Mouse (Mus musculus) myocyte (in vitro differentiated cells): ENCODE measurements at regions not wholly inside any gene's neighbourhood (a gene's known extent, or its start where the extent isn't known, plus 50 kb on each side); places are given as distances from the start of the nearest gene placed in this dataset.

ENCODE experiments used
- H3K27me3 ChIP-seq: one replicate; pipeline ENCODE4 v1.6.1; 2011; ENCODE audit not compliant: control insufficient read depth, insufficient read depth, insufficient read length
- H3K36me3 ChIP-seq: one replicate; pipeline ENCODE4 v1.6.1; 2011; ENCODE audit not compliant: control insufficient read depth, insufficient read depth
- H3K4me2 ChIP-seq: one replicate; pipeline ENCODE4 v1.6.1; 2011; ENCODE audit warnings: low read depth, control low read depth
- H3K4me3 ChIP-seq: one replicate; pipeline ENCODE4 v1.5.1; 2011; ENCODE audit warnings: mild to moderate bottlenecking, control low read depth, moderate library complexity
- H3K79me2 ChIP-seq: one replicate; pipeline ENCODE4 v1.6.1; 2011; ENCODE audit not compliant: control insufficient read depth, insufficient read depth
- H3ac ChIP-seq: one replicate; pipeline ENCODE4 v1.6.1; 2011; ENCODE audit not compliant: control insufficient read depth, insufficient read length
- CEBPB ChIP-seq: IDR thresholded peaks from 2 replicates; pipeline ENCODE4 v1.6.1; 2011; ENCODE audit warnings: mild to moderate bottlenecking, moderate library complexity; ENCODE audit not compliant: poor library complexity, insufficient read depth, severe bottlenecking
- E2F4 ChIP-seq: IDR thresholded peaks from one replicate; pipeline ENCODE4 v1.6.1; 2011; ENCODE audit warnings: mild to moderate bottlenecking, control low read depth, moderate library complexity; ENCODE audit not compliant: insufficient read depth
- MAX ChIP-seq: IDR thresholded peaks from one replicate; pipeline ENCODE4 v1.6.1; 2011; ENCODE audit warnings: low read depth, mild to moderate bottlenecking, control low read depth
- MYOD1 ChIP-seq, 3 experiments: IDR thresholded peaks; one replicate each; pipeline ENCODE4 v1.6.1; 2011; ENCODE audit warnings: control low read depth in 2 of 3, low read depth in 2 of 3, mild to moderate bottlenecking in 2 of 3, moderate library complexity in 1 of 3; ENCODE audit not compliant: insufficient read length in 2 of 3, control insufficient read depth in 1 of 3
- MYOG ChIP-seq, 3 experiments: IDR thresholded peaks; one replicate each; pipeline ENCODE4 v1.6.1; 2011; ENCODE audit warnings: control low read depth in 2 of 3, low read depth in 2 of 3, mild to moderate bottlenecking in 2 of 3; ENCODE audit not compliant: insufficient read length in 2 of 3, control insufficient read depth in 1 of 3, insufficient read depth in 1 of 3
- POLR2A ChIP-seq: IDR thresholded peaks from one replicate; pipeline ENCODE4 v1.6.1; 2011; ENCODE audit warnings: low read depth, mild to moderate bottlenecking, control low read depth, moderate library complexity; ENCODE audit not compliant: insufficient read length
- POLR2AphosphoS2 ChIP-seq: IDR thresholded peaks from one replicate; pipeline ENCODE4 v1.6.1; 2011; ENCODE audit warnings: low read depth, control low read depth; ENCODE audit not compliant: insufficient read length
- REST ChIP-seq: IDR thresholded peaks from one replicate; pipeline ENCODE4 v1.6.1; 2011; ENCODE audit warnings: mild to moderate bottlenecking, control low read depth, moderate library complexity; ENCODE audit not compliant: insufficient read depth, insufficient read length
- SRF ChIP-seq: IDR thresholded peaks from one replicate; pipeline ENCODE4 v1.6.1; 2011; ENCODE audit warnings: low read depth; ENCODE audit not compliant: control insufficient read depth, insufficient read length
- TCF12 ChIP-seq: IDR thresholded peaks from one replicate; pipeline ENCODE4 v1.6.1; 2011; ENCODE audit warnings: mild to moderate bottlenecking, control low read depth; ENCODE audit not compliant: poor library complexity, insufficient read depth, severe bottlenecking
- TCF3 ChIP-seq: IDR thresholded peaks from one replicate; pipeline ENCODE4 v1.6.1; 2011; ENCODE audit warnings: low read depth, control low read depth; ENCODE audit not compliant: insufficient read length
- USF1 ChIP-seq: IDR thresholded peaks from one replicate; pipeline ENCODE4 v1.6.1; 2011; ENCODE audit warnings: low read depth, mild to moderate bottlenecking, control low read depth, moderate library complexity

DNA sequence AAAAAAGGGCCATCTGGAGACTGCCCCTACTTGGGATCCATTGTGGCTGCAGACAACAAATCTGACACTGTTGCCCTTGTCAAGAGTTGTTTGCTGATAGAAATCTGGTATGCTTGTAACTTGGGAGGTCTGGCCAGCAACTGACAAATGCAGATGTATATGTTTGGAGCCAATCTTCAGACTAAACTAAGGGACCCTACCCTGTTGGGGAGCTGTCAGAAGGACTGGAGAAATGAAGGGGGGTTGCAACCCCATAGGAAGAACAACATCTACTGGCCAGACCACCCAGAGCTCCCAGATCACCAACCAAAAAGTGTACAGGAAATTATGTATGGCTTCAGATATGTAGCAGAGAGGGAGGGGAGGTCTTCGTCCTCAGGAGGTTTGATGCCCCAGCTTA is 54.3 kb upstream of the Pwp1 start:
- no peak for TF ChIP-seq E2F4
- TF ChIP-seq TCF3 = no peak
- TF ChIP-seq MYOG (IDR thresholded peaks at IDR 0.05; ENCODE audit: control insufficient read depth in 1 of 3, insufficient read depth in 1 of 3, insufficient read length in 2 of 3, low read depth in 2 of 3) = no peak
- no peak for TF ChIP-seq CEBPB
- no peak for TF ChIP-seq TCF12
- TF ChIP-seq REST = no peak
- TF ChIP-seq MYOD1 (IDR thresholded peaks at IDR 0.05; ENCODE audit: control insufficient read depth in 1 of 3, insufficient read length in 2 of 3, low read depth in 2 of 3) = no peak
- TF ChIP-seq MAX = no peak
- no peak for TF ChIP-seq USF1
- TF ChIP-seq SRF = no peak
- no peak for TF ChIP-seq POLR2AphosphoS2
- TF ChIP-seq POLR2A = no peak
- Histone ChIP-seq H3K4me2 (no peak overlapping the region), H3K79me2 (no peaks in the 10 kb centered on the region), H3K4me3 (no peak overlapping the region), H3ac (no peak overlapping the region), H3K36me3 (no peaks in the 10 kb centered on the region), H3K27me3 (no peaks in the 10 kb centered on the region)
